Mouse (Mus musculus) MEL (cell line): Measurements from ENCODE around the gene Pkd1.

Experiments used
- CHD1 ChIP-seq: IDR thresholded peaks from 2 replicates; pipeline ENCODE4 v1.6.1; 2012; ENCODE audit warnings: low read depth, mild to moderate bottlenecking, inconsistent platforms, low read length, improper control_type of control experiment
- CHD2 ChIP-seq: IDR thresholded peaks from 2 replicates; pipeline ENCODE4 v1.6.1; 2011; ENCODE audit warnings: low read length, improper control_type of control experiment
- CTCF ChIP-seq, 3 experiments: IDR thresholded peaks in 2 of 3; conservative IDR thresholded peaks in 1 of 3; 2 replicates each; pipeline ENCODE4 v1.5.1; 2011 to 2012; ENCODE audit warnings: low read length in 3 of 3, low read depth in 2 of 3, mild to moderate bottlenecking in 2 of 3, improper control_type of control experiment in 1 of 3, inconsistent platforms in 1 of 3, mixed read lengths in 1 of 3, moderate library complexity in 1 of 3; ENCODE audit not compliant: control insufficient read depth in 1 of 3, insufficient read depth in 1 of 3, poor library complexity in 1 of 3, severe bottlenecking in 1 of 3
- E2F4 ChIP-seq: IDR thresholded peaks from 2 replicates; pipeline ENCODE4 v1.6.1; 2011; ENCODE audit warnings: low read depth, low read length, improper control_type of control experiment, borderline replicate concordance
- EP300 ChIP-seq, 2 experiments: IDR thresholded peaks; 2 replicates each; pipeline ENCODE4 v1.6.1; 2011; ENCODE audit warnings: improper control_type of control experiment in 2 of 2, low read length in 2 of 2, low read depth in 1 of 2, mild to moderate bottlenecking in 1 of 2
- NELFE ChIP-seq: IDR thresholded peaks from 2 replicates; pipeline ENCODE4 v1.6.1; 2011; ENCODE audit warnings: low read depth, low read length, improper control_type of control experiment
- POLR2A ChIP-seq, 2 experiments: IDR thresholded peaks; 2 replicates each; pipeline ENCODE4 v1.6.1; 2011 to 2012; ENCODE audit warnings: low read length in 2 of 2, mild to moderate bottlenecking in 2 of 2, control low read depth in 1 of 2, improper control_type of control experiment in 1 of 2, low read depth in 1 of 2, moderate library complexity in 1 of 2; ENCODE audit not compliant: control insufficient read depth in 1 of 2, insufficient read depth in 1 of 2, poor library complexity in 1 of 2
- TAL1 ChIP-seq: IDR thresholded peaks from 2 replicates; pipeline ENCODE4 v1.6.1; 2012; ENCODE audit warnings: mild to moderate bottlenecking, inconsistent platforms, low read length, moderate library complexity, mixed read lengths
- USF2 ChIP-seq, 2 experiments: IDR thresholded peaks; 2 replicates each; pipeline ENCODE4 v1.6.1; 2011 to 2012; ENCODE audit warnings: improper control_type of control experiment in 2 of 2, low read length in 2 of 2, borderline replicate concordance in 1 of 2, inconsistent platforms in 1 of 2, low read depth in 1 of 2, mild to moderate bottlenecking in 1 of 2; ENCODE audit not compliant: insufficient read depth in 1 of 2

- TF ChIP-seq CTCF (IDR thresholded peaks at IDR 0.05 in 2 of 3, conservative IDR thresholded peaks at IDR 0.05 in 1 of 3; ENCODE audit: control insufficient read depth in 1 of 3, insufficient read depth in 1 of 3, low read depth in 2 of 3, low read length in 3 of 3, poor library complexity in 1 of 3, severe bottlenecking in 1 of 3) (no peak), E2F4 (no peak), EP300 (IDR thresholded peaks at IDR 0.05; ENCODE audit: low read depth in 1 of 2, low read length in 2 of 2) (no peak), POLR2A (IDR thresholded peaks at IDR 0.05; ENCODE audit: control insufficient read depth in 1 of 2, insufficient read depth in 1 of 2, low read depth in 1 of 2, low read length in 2 of 2, poor library complexity in 1 of 2) (no peak), USF2 (IDR thresholded peaks at IDR 0.05; ENCODE audit: borderline replicate concordance in 1 of 2, insufficient read depth in 1 of 2, low read depth in 1 of 2, low read length in 2 of 2) (no peak), NELFE (no peak), CHD2 (no peak), CHD1 (no peak), TAL1 (no peak)
These were observed 24.9 kb upstream of the Pkd1 start for GRCm38 (mm10) chr17:24524734-24525133.
